Mouse (Mus musculus): Measurements from ENCODE around the gene Nck2.
"Not testable (repeated sequence)": the region's sequence is repeated elsewhere in the genome, so short reads cannot be mapped to it uniquely, and the experiment has no call there.

The Nck2 gene

DNA sequence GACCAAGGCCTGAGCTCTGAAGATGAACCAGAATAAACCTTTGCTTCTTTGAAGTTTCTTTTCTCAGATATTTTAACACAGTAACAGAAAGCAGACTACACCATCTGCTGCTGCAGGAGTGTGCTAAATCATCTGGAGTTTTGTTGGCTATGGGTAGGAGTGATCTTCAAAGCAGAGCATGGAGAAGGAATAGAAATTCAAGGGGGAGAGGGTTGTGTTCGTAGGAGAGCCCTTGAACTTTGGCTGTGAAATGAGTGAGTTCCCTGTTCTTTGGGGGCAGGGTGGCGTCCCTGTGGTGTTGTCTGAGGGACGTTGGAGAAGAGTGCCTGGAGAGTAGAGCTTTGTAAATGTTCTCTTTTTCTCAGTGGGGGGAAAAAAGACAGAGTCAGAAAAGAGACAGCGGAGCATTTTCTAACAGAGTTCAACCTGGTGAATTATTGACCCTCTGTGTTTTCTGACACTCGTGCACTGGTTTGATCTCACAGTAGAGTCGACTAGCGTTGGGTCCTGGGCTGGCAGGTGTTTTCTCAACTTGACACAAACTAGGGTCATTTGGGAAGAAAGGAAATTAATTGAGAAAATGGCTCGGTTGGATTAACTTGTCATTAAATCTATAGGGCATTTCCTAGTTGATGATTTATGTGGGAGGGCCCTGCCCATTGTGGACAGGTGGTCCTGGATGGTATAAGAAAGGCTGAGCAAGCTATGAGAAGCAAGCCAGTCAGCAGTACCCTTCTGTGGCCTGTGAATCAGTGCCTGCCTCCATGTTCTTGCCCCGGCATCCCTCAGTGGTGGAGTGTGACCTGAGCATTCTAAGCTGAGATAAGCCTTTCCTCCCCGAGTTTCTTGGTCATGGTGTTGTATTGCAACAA is 57.8 kb downstream of the Nck2 start:
- DNase-seq (ENCODE audit: low spot score in 2 of 2), result peak; percentile 38 to 79

DNA sequence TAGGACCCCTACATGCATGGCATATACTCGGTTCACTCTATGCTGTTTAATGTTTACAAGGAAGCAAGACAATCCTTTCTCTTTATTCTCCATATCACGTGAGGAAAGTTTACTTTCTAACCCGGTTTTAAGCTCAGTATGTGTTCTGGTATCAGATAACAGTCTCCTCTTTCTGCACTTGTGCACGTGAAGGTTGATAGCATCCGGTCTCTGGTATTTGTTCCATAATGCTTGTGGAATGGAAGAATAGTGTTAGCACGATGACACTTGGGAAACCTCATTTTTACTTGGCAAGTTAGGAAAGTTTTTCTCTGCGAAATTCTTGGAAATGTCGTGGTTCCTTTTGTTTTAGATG is 58.4 kb downstream of the Nck2 start:
- DNase-seq (ENCODE audit: low spot score in 2 of 2), result no peak

DNA sequence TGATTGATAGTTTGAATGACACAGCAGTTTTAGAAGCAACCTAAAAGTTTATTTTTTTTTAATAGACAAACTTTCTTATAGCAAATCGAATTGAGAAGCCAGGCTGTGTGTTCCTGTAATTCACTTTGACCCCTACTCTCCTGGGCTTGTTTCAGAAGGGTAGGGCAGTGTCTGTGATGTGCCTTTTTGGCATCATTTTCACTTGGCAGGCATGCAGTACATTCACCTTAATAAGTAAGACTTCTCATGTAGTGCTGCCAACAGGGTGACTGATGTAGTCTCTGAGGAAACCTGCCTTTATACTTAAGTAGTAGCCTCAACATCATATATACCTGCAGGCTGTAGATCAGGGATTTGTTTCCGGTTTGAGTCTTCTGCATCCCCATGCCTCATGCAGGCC is 58.9 kb downstream of the Nck2 start:
- DNase-seq (ENCODE audit: low spot score in 2 of 2), result no peak

DNA sequence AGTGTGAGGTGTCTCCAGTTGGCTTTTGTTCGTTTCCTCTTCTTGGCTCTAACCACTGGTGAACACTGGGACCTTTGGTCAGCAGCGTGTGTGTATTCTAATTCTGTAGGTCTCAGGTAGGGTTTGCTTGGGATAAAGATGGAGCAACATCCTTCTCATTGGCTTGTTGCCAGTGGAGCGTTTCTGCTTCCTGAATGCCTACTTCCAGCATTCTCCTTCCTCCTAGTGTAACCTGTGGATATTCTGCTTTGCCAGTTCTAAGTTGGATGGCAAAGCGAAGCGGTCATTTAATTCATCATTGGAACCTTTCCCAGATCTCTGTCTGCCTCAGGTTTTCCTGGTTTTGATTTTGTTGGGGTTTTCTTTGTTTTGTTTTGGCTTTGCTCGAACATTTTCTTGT is 59.3 kb downstream of the Nck2 start:
- no peak for DNase-seq (ENCODE audit: low spot score in 2 of 2)

DNA sequence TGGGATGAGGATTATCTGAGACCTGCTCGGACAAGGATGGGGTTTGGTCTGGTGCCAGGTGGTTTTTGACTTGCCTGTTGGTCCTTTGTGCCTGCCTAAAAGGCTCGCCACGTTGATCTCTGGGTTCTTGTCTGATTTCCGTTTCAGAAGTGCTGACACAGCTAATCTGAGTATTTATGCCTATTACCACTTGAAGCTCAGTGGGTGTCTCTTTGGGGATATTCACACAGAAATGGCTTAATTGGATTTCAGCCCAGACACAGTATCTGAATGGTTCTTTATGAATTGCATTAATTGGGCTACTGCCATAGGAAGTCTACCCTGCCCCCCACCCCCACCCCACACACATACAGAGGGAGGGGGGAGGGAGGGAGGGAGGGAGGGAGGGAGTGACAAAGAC is 59.9 kb downstream of the Nck2 start:
- no peak for DNase-seq (ENCODE audit: low spot score in 2 of 2)

DNA sequence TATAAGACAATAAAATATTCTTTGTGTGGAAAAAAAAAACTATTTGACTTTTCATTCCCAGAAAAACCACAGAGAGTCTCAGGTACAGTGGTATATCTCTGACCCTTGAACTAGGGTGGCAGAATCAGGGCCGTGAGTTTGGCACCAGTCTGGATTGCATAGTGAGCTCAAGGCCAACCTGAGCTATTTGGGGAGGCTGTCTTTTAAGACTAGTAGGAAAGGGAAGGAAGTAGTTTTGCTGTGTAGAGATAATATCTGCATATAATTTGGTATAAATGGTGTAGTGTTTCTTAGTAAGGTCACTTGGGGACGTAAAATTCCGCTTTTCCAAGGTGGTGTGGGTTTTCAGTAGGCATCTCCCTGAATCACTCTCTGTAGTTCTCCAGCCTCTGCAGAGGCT is 62.3 kb downstream of the Nck2 start:
- DNase-seq (ENCODE audit: low spot score in 2 of 2), result no peak

DNA sequence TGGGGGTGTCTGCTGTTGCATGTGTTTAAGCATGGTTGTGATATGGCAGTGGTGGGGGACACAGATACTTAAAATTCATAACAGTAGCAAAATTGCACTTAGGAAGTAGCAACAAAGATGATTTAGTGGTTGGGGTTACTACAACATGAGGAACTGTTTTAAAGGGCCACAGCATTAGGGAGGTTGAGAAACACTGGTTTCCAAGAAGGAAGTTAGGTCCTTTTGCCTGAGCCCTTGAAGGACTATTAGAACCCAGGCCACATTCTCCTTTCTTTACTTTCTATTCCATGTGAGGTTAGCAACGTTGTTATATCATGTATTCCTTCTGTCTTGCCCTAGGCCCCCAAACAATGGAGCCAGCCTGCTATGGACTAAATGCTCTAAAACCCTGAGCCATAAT is 63.4 kb downstream of the Nck2 start:
- DNase-seq (ENCODE audit: low spot score in 2 of 2), result no peak

DNA sequence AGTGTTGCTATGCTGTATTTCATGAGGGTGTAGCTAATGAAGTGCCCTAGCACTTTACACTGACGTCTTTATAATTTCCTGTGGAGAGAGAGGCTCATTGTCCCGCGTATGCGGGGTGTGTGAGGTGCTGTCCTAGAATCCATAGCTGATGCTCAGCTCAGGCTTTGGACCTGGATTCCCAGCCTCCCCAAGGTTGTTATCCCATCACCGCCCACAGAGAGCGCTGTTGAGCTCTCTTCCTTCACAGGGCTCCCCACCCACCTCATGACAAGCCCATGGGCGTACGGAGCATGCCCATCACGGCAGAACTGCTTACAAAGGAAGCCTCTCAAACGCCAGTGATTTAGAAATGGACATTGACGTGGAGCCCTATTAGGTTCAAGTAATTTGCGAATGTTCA is 66.9 kb downstream of the Nck2 start:
- no peak for DNase-seq (ENCODE audit: low spot score in 2 of 2)

DNA sequence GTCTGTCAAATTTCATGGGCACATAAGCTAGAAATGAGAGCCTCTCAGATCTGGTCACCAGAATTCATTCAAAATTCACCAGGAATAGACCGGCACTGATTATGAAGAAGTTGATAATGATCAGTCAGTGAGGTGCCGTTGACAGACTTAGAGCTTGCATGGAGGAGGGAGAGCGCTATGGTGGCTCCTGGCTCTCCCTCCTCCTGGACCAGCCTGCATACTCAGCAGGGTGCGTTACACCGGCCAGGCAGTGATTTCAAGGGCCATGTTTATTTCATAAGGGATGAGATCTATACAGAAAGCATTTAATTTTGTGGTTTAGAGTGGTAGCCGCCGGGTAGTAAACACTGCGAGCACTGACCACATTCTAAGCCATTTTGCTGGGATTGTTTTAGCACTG is 67.3 kb downstream of the Nck2 start:
- DNase-seq (ENCODE audit: low spot score in 2 of 2), result no peak

DNA sequence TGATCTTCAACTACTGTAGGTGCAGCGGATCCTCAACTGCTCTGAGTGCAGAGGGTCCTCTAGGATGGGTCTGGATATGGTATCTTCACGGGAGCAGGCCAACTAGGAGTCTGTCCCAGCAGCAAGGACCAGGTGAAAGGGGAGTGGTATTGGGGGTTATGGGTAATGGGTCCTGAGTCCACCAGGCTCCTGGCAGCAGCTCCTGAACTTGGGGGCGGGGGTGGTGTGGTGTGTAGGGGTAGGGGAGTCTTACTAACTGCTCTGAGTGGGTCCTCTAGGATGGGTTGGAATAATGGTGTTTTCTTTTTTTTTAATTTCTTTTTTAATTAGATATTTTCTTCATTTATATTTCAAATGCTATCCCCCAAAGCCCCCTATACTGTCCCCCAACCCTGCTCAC is 73.0 kb downstream of the Nck2 start:
- no peak for DNase-seq (ENCODE audit: low spot score in 2 of 2)

DNA sequence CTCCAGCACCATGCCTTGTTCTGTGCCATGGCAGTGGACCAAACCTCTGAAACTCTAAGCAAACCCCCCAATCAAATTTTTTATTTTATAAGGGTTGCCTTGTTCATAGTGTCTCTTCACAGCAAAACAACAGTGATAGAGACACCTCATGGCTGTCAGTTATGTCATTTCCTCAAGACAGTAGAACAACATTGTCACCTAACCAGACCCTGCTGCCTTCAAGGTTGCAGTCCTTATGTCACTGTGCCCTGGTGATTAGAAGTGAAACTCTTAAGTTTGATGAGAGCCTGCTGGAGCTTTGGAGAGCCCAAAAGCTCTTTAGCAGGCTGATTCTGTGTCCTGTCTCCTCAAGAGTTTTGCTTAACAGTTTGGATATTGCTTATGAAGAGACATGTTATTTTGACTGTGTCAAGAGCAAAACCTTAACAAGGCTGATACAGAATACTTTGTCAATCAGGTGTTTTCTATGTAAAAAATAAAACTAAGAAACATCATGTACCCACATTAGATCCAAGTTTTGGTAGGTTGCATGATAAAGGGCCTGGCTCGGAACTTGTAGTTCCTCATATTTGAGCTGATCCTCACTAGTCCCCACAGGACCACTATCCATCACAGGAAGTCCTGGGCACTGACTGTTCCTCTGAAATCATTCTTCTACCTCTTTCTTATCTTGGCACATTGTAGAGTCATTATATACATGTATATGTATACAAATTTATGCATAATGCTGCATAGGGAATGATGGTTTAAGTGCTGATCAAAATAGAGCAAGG is 76.0 kb downstream of the Nck2 start:
- DNase-seq (ENCODE audit: low spot score in 2 of 2), result no peak

DNA sequence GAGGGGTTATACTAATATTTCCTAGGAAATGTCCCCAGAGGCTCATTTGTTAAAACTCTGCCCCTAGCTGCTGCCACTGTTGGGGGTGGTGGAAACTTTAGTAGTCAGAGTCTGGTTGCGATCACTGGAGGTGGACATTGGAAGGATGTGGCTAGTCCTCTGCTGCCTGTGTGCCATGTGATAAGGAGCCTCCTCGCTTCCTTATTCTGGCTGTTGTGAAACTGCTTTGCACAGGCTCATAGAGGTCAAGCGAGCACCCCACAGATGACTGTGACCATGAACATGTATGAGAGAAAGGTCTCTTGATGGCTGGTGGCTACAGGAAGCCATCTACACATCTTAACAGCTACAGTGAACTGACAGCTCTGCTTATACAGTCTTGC is 76.6 kb downstream of the Nck2 start:
- no peak for DNase-seq (ENCODE audit: low spot score in 2 of 2)

DNA sequence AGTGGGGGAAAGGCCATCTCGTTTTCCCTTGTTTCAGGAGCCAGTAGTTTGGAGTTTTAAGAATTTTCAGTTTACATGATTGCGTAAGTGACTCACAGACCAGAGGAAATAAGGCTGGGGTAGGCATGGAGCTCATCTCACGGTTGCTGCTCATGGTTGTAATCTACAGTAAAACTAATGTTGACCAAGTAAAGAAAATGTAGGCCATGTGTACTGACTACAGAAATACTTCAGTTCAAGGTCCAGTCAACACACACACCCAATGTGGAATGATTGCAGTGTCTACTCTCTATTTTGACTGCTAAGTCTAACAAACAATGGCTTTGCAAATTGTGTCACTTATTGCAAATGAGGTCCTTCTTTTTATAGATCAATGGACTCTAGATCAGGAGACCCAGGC is 77.1 kb downstream of the Nck2 start:
- DNase-seq (ENCODE audit: low spot score in 2 of 2), result no peak

DNA sequence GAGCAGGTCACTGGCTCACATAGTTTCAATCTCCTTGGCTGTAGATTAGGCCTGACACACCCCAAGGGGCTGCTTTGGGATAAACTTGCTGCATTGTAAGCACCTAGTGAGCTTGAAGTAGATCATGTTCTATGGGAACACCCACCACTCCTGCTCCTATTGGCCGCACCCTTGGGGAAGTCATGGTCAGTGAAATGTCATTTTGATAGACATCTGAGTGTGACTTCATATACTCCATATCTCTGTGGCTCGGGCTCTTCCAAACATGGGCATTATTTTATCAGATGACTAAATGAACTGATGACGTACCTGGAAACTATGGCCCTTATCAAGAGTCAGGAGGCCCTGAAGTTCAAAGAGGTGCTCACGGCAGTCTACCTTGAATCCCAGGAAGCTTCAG is 77.6 kb downstream of the Nck2 start:
- no peak for DNase-seq (ENCODE audit: low spot score in 2 of 2)

DNA sequence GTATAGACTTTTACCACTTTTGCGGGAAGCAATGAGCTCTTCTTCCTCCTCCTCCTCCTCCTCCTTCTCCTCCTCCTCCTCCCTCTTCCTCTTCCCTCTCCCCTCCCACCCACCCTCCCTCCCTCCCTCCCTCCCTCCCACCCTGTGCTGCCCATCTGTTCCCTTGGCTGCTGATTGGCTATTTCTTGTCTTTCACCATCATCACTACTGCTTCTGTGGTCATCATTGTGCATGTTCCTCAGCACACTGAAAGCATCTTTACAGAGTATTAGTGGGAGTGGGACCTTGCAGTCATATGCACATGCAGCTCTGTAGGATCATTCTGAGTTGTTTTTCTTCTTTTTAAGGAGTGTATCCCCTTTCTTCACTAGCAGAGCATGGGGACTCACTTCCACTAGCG is 78.6 kb downstream of the Nck2 start:
- DNase-seq (ENCODE audit: low spot score in 2 of 2), result no peak

DNA sequence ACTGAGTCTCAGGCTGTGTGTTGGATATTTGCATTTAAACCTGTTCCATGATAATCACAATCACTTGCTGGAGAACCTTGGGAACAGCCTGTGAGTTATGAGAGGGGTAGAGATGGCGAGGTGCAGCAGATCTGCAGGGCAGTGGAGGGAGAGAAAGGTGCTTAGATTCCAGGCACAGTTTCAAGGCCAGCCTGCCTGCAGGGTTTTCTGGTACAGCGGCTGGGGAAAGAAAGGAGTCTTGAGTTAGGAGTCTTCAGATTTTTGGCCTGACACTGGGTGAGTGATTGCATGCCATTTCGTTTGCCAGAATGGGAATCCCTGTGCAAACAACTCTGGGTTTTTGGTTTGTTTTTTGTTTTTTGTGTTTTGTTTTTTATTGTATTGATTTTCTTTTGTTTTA is 80.0 kb downstream of the Nck2 start:
- no peak for DNase-seq (ENCODE audit: low spot score in 2 of 2)

DNA sequence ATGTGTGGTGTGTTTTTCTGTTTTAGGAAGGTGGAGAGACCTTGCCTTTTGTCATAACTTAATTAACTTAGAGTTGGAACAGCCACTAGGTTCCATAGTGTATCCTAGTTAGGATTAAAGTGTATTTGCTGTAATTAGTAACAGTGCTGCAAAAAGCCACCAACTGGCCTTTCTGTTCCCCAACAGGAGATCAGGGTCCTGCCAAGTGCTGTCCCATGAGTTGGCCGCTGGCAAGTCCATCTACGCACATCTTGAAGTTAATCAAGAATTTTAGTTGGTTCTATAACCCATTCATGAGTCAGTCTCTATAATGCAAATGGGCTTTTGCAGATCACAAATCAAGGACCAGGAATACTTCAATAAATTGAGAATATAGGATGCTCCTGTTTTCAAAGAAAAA is 83.9 kb downstream of the Nck2 start:
- DNase-seq (ENCODE audit: low spot score in 2 of 2), result no peak

DNA sequence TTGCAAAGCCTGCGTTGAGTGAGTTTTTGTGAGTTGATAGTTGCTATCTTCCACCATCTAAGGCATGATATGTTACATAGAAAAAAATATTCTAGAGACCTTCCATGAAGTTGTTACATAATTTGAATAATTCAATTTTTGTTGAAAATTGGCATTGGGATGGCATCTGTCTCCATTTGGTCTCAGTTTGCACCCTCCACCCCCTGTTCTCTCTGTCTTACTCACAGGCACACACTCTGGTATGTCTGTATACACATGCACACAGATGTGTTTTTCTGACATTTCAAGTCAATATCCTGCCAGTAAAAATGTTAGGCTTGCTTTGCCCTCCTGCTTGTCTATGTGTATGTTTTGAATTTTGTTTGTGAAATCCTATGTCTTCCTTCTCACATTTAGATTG is 84.7 kb downstream of the Nck2 start:
- DNase-seq (ENCODE audit: low spot score in 2 of 2), result no peak

DNA sequence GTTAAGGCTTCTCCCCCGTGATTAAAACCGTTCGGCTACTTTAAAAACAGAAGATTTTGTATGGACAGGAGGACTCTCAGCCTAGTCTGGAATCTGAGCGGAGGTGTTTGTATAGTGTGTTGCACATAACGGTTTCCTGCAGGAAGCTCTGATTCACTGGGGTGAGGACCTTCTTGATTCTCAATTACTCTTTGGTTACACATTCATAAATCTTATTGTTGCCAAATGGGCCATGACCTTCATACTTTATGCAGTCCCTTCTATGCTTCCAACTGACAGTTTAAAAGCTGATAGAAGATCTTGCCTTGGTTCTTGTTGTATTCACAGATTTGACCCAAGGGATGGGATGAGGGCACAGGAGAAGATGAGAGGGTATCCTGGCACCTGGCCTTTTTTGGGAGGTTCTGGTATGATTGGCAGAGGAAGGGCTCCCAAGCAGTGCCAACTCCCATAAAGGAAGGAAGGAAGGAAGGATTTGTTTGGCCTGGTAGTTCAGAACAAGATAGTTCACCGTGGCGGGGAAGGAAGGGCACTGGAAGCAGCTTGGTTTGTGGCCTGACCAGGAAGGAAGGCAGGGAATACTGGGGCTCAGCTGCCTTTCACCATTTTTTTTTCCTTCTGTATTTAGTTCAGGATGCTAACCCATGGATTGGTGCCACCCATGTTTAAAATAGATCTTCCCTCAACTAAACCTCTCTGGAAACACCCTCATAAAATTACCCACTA is 86.1 kb downstream of the Nck2 start:
- no peak for DNase-seq (ENCODE audit: low spot score in 2 of 2)

DNA sequence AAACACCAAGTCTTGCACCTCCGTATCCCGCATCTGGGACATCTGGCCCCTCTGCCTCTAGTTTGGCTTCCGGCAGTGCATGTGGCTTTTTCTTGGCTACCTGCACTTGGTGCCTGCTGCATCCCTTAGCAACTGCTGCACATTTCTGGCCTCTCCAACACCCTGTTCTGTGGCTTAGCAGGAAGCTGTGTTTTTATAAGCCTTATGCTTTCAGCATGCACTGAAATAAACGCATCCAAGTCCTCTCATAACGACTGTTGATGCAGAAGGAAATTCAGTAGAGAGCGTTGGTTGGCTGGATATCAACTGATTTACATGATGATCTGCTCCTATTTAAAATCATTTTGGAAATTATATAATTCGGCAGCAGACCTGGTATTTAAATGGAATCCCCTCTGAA is 86.9 kb downstream of the Nck2 start:
- DNase-seq (ENCODE audit: low spot score in 2 of 2), result peak in 1 of 2 experiments; percentile 41

DNA sequence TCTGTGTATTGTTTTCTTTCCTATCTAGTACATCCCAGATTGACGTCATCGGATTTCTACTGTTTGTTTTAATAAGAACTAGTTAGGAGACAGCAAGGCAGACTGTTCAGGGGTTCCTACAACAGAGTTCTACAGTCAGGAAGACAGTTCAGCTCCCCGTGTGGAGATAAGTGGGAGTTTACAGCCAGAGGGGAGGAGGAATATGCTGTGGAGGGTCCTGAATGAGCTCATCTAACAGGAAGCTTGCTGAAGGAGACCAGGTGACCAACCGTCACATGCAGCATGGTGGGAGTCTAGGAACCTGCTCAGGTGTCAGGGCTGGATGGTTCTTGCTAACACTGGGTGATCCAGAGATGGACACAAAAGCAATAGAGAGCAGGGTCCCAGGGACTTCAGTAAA is 87.9 kb downstream of the Nck2 start:
- no peak for DNase-seq (ENCODE audit: low spot score in 2 of 2)

DNA sequence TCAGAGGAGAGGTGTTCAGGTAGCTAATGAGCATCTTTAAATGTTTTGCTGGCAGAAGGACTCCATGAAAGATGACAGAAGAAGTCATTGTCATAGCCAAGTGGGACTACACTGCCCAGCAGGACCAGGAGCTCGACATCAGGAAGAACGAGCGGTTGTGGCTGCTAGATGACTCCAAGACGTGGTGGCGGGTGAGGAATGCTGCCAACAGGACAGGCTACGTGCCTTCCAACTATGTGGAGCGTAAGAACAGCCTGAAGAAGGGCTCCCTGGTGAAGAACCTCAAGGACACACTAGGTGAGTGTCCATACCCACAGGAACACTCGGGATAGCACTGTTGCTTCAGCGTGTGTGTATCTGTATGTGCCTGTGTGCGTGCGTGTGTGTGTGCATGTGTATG is 89.1 kb downstream of the Nck2 start:
- not testable (repeated sequence) for DNase-seq (ENCODE audit: low spot score in 2 of 2)
